Mouse (Mus musculus): ENCODE results near the gene Mcoln3.

GRCm38 (mm10) chr3:146122807-146123463 is 5.7 kb downstream of the Mcoln3 start:
- TF ChIP-seq GATA1 (IDR thresholded peaks at IDR 0.05; ENCODE audit: borderline replicate concordance, low read length) (no peak), FLI1 (IDR thresholded peaks at IDR 0.05; ENCODE audit: low read length) (no peak)

Data from megakaryocyte, embryonic 14.5 days (primary cell).